Comparison of ENCODE assay signal across 10 mouse cellular contexts in the genomic region with DNA sequence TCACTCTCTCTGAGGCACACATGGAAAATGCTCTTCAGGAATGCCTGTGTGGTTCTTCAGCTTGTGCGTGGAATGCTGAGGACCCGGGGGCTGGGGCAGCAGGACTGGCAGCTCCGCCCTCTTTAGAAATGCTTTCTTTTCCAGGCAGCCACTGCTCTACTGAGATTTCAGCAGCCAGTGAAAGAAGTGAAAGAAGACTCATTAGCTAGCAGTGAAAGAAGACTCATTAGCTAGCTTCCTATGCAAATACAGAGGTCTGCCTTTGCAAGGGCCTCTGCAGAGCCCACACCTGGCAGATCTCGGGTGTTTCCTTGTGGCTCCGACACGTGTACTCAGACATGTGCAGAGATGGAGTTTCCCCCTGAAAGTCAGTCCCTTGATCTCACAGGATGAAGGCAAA.
DNase-seq lines count a peak whose midpoint lies in the region; ATAC-seq lines count a peak whose summit lies in the region.
"Had no signal": no experiment of that assay in that cellular context is flagged by ENCODE, and none has a peak within 500 bp of the region (broad histone marks: within the 10 kb centered on the region; RNA-seq: fewer than 3 reads in every experiment).

No protein-coding gene starts in this region.

- no peak overlapping the region for H3K4me3 ChIP-seq in hindbrain, embryonic 10.5 days
- no peak overlapping the region for H3K4me3 ChIP-seq in hindbrain, embryonic 11.5 days (ENCODE audit: low read depth, low read length)
- H3K4me3 ChIP-seq in forebrain, embryonic 15.5 days: no peak overlapping the region
- H3K4me3 ChIP-seq in lung, embryonic 16.5 days (ENCODE audit: low read length): 0 out of 2 replicates have a peak overlapping the region, but pooled peaks have one; percentile 11

- no peak for ATAC-seq in hindbrain, embryonic 11.5 days (ENCODE audit: low FRiP score)
- ATAC-seq in CD4-positive, CD25-positive, alpha-beta regulatory T cell, adult 4 months: peak; percentile 66
- peak; percentile 53 for ATAC-seq in forebrain, embryonic 15.5 days (replicated peaks)
- peak; percentile 84 for ATAC-seq in lung, embryonic 16.5 days (ENCODE audit: low read depth)

- H3K4me2 ChIP-seq in hindbrain, embryonic 11.5 days (replicated peaks; ENCODE audit: low read depth, low read length): no peak overlapping the region
- no peak overlapping the region for H3K4me2 ChIP-seq in forebrain, embryonic 15.5 days (replicated peaks)
- peak overlapping the region; percentile 40 for H3K4me2 ChIP-seq in lung, embryonic 16.5 days (ENCODE audit: low read depth, low read length)

- no peaks in the 10 kb centered on the region for H3K9me3 ChIP-seq in hindbrain, embryonic 10.5 days
- no peaks in the 10 kb centered on the region for H3K9me3 ChIP-seq in hindbrain, embryonic 11.5 days (ENCODE audit: control insufficient read depth, low read length)
- H3K9me3 ChIP-seq in forebrain, embryonic 15.5 days: no peaks in the 10 kb centered on the region
- H3K9me3 ChIP-seq in lung, embryonic 16.5 days (ENCODE audit: control insufficient read depth, low read length): no peaks in the 10 kb centered on the region

- no peaks in the 10 kb centered on the region for H3K27me3 ChIP-seq in hindbrain, embryonic 10.5 days (ENCODE audit: insufficient read depth, poor library complexity, severe bottlenecking)
- no peaks in the 10 kb centered on the region for H3K27me3 ChIP-seq in hindbrain, embryonic 11.5 days (ENCODE audit: control insufficient read depth, insufficient read depth, low read length)
- no peaks in the 10 kb centered on the region for H3K27me3 ChIP-seq in forebrain, embryonic 15.5 days
- H3K27me3 ChIP-seq in lung, embryonic 16.5 days (ENCODE audit: control insufficient read depth, insufficient read depth, low read depth, low read length): no peaks in the 10 kb centered on the region

- H3K36me3 ChIP-seq in hindbrain, embryonic 10.5 days: no peaks in the 10 kb centered on the region
- no peaks in the 10 kb centered on the region for H3K36me3 ChIP-seq in hindbrain, embryonic 11.5 days (ENCODE audit: control insufficient read depth, insufficient read depth, low read length)
- no peaks in the 10 kb centered on the region for H3K36me3 ChIP-seq in forebrain, embryonic 15.5 days
- no peaks in the 10 kb centered on the region for H3K36me3 ChIP-seq in lung, embryonic 16.5 days (ENCODE audit: control insufficient read depth, insufficient read depth, low read length)

- DNase-seq in hindbrain, embryonic 10.5 days (ENCODE audit: low spot score): no peak
- DNase-seq in hindbrain, embryonic 11.5 days (ENCODE audit: low spot score): no peak
- no peak for DNase-seq in cerebellum, postnatal 4 days (ENCODE audit: low spot score in 2 of 2)
- DNase-seq in kidney, postnatal 14 days: no peak
- no peak for DNase-seq in cerebellum, adult 11 months
- DNase-seq: adrenal gland, adult 2 months; heart, postnatal 36 days had no signal

- H3K4me1 ChIP-seq in hindbrain, embryonic 10.5 days (replicated peaks): peaks cover 18% of the 10 kb centered on the region
- H3K4me1 ChIP-seq in hindbrain, embryonic 11.5 days (replicated peaks; ENCODE audit: control insufficient read depth, insufficient read depth, low read length): no peaks in the 10 kb centered on the region; the same call in 1 of the 2 replicates
- peaks cover 10% of the 10 kb centered on the region for H3K4me1 ChIP-seq in forebrain, embryonic 15.5 days
- H3K4me1 ChIP-seq in lung, embryonic 16.5 days (replicated peaks; ENCODE audit: control insufficient read depth, insufficient read depth, low read length): no peaks in the 10 kb centered on the region

- WGBS in hindbrain, embryonic 10.5 days: 43% methylated on average over 6 of the region's 6 CpGs
- WGBS in hindbrain, embryonic 11.5 days: 32% methylated on average over 6 of the region's 6 CpGs
- WGBS in forebrain, embryonic 15.5 days: 3% methylated on average over 6 of the region's 6 CpGs
- 21% methylated on average over 6 of the region's 6 CpGs for WGBS in lung, embryonic 16.5 days

- no peak overlapping the region for H3K9ac ChIP-seq in hindbrain, embryonic 11.5 days (ENCODE audit: low read depth, low read length)
- H3K9ac ChIP-seq in forebrain, embryonic 15.5 days (replicated peaks): no peak overlapping the region
- no peak overlapping the region for H3K9ac ChIP-seq in lung, embryonic 16.5 days (ENCODE audit: low read length)

- H3K27ac ChIP-seq in hindbrain, embryonic 10.5 days: peak overlapping the region; percentile 57
- H3K27ac ChIP-seq in hindbrain, embryonic 11.5 days (ENCODE audit: low read depth, low read length): no peak overlapping the region
- no peak overlapping the region for H3K27ac ChIP-seq in forebrain, embryonic 15.5 days (replicated peaks)
- H3K27ac ChIP-seq in lung, embryonic 16.5 days (ENCODE audit: low read length): peak overlapping the region; percentile 41

Comparison
In these comparisons a context has a peak if more than half of its experiments do, and no peak if none do; other contexts are left out.
1. H3K27ac ChIP-seq: peak in hindbrain, embryonic 10.5 days (single experiment) and lung, embryonic 16.5 days (single experiment); none in hindbrain, embryonic 11.5 days (single experiment) and forebrain, embryonic 15.5 days (single experiment).